Mouse (Mus musculus): ENCODE measurements around the gene Ttll5. TPM values are rescaled to one million over a fixed set of nuclear protein-coding genes. Genes with fewer than 3 reads are reported as not detected.

The Ttll5 gene
- polyA plus RNA-seq, 1 experiment from 2014 or later = 18.7 TPM

DNA sequence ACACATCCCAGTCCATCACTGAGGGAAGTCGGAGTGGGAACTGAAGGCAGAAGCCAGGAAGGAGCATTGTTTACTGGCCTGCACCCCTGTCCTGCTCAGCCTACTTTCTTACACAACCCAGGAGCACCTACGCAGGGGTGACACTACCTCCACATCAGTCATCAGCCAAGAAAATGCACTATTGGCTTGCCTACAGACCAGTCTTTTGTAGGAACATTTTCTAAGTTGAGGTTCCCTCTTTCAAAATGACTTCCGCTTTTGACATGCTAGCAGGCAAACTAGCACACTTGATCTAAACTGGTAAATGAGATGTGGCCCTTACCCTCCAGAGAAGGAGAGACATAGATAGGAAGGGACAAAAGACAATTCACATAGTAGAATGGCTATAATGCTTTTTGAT lies 60.6 kb downstream of the Ttll5 start:
- Histone ChIP-seq H3K9ac (ENCODE audit: low read length) (no peak overlapping the region), H3K27me3 (ENCODE audit: control insufficient read depth, insufficient read depth, low read length) (no peaks in the 10 kb centered on the region), H3K9me3 (ENCODE audit: control insufficient read depth, low read length) (no peaks in the 10 kb centered on the region), H3K36me3 (ENCODE audit: control insufficient read depth, insufficient read depth, low read length) (no peaks in the 10 kb centered on the region), H3K27ac (ENCODE audit: low read depth, low read length) (no peak overlapping the region), H3K4me2 (no peak overlapping the region), H3K4me3 (ENCODE audit: low read depth, low read length) (no peak overlapping the region), H3K4me1 (ENCODE audit: control insufficient read depth, insufficient read depth, low read length) (no peaks in the 10 kb centered on the region)
- ATAC-seq (ENCODE audit: low FRiP score) (no peak), DNase-seq (ENCODE audit: low spot score, missing footprints) (no peak)
- 90% methylated on average over 3 of the region's 3 CpGs for WGBS

DNA sequence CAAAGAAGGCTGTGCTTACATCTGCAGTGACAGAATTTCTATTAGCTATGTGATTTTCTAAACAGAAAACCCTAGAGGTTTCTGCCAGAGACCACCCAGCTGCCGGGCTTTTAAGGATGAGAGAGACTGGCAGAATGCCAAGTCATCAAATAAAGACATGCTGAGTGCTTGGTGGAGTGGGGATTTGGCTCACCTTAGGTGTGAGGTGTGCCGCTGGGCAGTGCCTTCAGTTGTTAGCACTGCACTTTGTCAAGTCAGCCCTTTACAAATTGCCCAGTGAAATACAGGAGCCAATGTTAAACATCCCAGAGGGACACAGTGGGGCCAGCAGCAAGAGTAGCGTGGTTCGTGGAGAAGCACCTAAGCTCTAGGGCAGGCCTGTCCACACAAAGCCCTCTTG lies 65.6 kb downstream of the Ttll5 start:
- Histone ChIP-seq H3K9ac (ENCODE audit: low read length) (no peak overlapping the region), H3K4me3 (ENCODE audit: low read depth, low read length) (no peak overlapping the region), H3K4me1 (ENCODE audit: control insufficient read depth, insufficient read depth, low read length) (no peaks in the 10 kb centered on the region), H3K27me3 (ENCODE audit: control insufficient read depth, insufficient read depth, low read length) (no peaks in the 10 kb centered on the region), H3K9me3 (ENCODE audit: control insufficient read depth, low read length) (no peaks in the 10 kb centered on the region), H3K27ac (ENCODE audit: low read depth, low read length) (no peak overlapping the region), H3K4me2 (no peak overlapping the region), H3K36me3 (ENCODE audit: control insufficient read depth, insufficient read depth, low read length) (no peaks in the 10 kb centered on the region)
- 87% methylated on average over 4 of the region's 4 CpGs for WGBS
- ATAC-seq (ENCODE audit: low FRiP score) = no peak
- DNase-seq (ENCODE audit: low spot score, missing footprints) = no peak

DNA sequence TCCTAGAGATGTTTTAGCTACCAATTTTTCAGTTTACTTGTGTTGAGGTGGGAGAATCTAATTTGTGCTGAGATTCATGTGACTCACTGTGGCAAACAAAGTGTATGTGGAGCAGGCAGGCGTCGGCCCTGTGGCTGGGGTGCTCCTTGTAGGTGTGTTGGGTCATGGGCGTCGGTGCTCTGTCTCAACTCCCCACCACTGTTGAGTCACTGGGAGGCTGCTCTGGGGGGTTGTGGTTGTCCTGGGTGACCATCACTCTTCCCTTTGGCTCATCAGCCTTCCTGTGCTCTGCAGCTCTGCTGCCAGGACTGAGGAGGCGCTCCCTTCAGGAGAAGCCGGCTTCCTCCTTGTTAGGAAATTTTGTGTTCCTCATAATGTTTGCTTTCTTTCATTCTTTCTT lies 79.5 kb downstream of the Ttll5 start:
- WGBS = 88% methylated on average over 6 of the region's 6 CpGs
- Histone ChIP-seq H3K4me1 (ENCODE audit: control insufficient read depth, insufficient read depth, low read length) (peaks cover 6% of the 10 kb centered on the region; the same call in 1 of the 2 replicates), H3K27ac (ENCODE audit: low read depth, low read length) (no peak overlapping the region), H3K4me3 (ENCODE audit: low read depth, low read length) (no peak overlapping the region), H3K36me3 (ENCODE audit: control insufficient read depth, insufficient read depth, low read length) (no peaks in the 10 kb centered on the region), H3K4me2 (no peak overlapping the region), H3K9ac (ENCODE audit: low read length) (no peak overlapping the region), H3K9me3 (ENCODE audit: control insufficient read depth, low read length) (no peaks in the 10 kb centered on the region), H3K27me3 (ENCODE audit: control insufficient read depth, insufficient read depth, low read length) (no peaks in the 10 kb centered on the region)
- DNase-seq (ENCODE audit: low spot score, missing footprints) (no peak), ATAC-seq (ENCODE audit: low FRiP score) (no peak)

DNA sequence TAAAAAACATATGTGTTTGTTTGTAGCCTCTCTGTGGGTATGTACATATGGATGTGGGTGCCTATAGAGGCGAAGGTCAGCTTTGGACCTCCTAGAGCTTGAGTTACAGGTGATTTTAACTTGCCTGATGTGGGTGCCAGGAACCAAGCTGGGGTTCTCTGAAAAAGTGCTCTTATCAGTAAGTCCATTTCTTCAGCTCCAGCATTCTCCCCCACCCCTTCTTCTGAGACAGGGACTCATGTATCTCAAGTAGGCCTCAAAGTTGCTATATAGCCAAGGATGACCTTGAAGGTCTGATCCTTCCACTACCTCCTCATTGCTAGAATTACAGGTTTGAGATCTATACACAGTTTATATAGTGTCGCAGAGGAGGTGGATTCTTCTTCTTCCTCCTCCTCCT lies 81.2 kb downstream of the Ttll5 start:
- H3K27ac ChIP-seq (ENCODE audit: low read depth, low read length) = no peak overlapping the region
- no peak overlapping the region for H3K4me3 ChIP-seq (ENCODE audit: low read depth, low read length)
- no peak overlapping the region for H3K4me2 ChIP-seq
- no peak for DNase-seq (ENCODE audit: low spot score, missing footprints)
- no peak overlapping the region for H3K9ac ChIP-seq (ENCODE audit: low read length)
- peaks cover 6% of the 10 kb centered on the region; the same call in 1 of the 2 replicates for H3K4me1 ChIP-seq (ENCODE audit: control insufficient read depth, insufficient read depth, low read length)
- WGBS = 87% methylated on average over 2 of the region's 2 CpGs
- H3K36me3 ChIP-seq (ENCODE audit: control insufficient read depth, insufficient read depth, low read length) = no peaks in the 10 kb centered on the region
- ATAC-seq (ENCODE audit: low FRiP score) = no peak
- H3K9me3 ChIP-seq (ENCODE audit: control insufficient read depth, low read length) = no peaks in the 10 kb centered on the region
- H3K27me3 ChIP-seq (ENCODE audit: control insufficient read depth, insufficient read depth, low read length) = no peaks in the 10 kb centered on the region

DNA sequence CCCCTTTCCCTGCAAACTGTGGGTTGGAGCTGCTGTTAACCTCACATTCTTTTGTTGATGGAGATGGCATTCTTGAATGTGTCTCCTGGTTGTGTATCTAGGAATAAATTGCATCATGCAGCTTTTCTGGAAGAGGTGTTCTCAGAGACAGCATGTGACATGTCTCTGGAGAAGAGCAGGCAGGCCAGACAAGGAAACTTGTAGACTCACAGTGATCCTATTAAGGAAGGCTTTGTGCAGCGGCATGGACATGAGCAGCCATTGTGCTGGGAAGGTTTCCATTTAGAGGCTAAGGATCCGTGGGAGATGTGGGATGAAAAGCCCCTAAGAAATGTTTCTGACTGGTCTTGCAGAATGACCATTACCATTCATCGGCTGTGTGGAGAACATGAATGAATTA lies 83.4 kb downstream of the Ttll5 start:
- H3K4me2 ChIP-seq = no peak overlapping the region
- WGBS = 27% methylated on average over 3 of the region's 3 CpGs
- no peaks in the 10 kb centered on the region for H3K27me3 ChIP-seq (ENCODE audit: control insufficient read depth, insufficient read depth, low read length)
- no peaks in the 10 kb centered on the region for H3K9me3 ChIP-seq (ENCODE audit: control insufficient read depth, low read length)
- no peak for ATAC-seq (ENCODE audit: low FRiP score)
- H3K9ac ChIP-seq (ENCODE audit: low read length) = no peak overlapping the region
- peak; percentile 88 for DNase-seq (ENCODE audit: low spot score, missing footprints)
- H3K36me3 ChIP-seq (ENCODE audit: control insufficient read depth, insufficient read depth, low read length) = no peaks in the 10 kb centered on the region
- H3K4me1 ChIP-seq (ENCODE audit: control insufficient read depth, insufficient read depth, low read length) = peaks cover 6% of the 10 kb centered on the region; the same call in 1 of the 2 replicates
- no peak overlapping the region for H3K27ac ChIP-seq (ENCODE audit: low read depth, low read length)
- no peak overlapping the region for H3K4me3 ChIP-seq (ENCODE audit: low read depth, low read length)

DNA sequence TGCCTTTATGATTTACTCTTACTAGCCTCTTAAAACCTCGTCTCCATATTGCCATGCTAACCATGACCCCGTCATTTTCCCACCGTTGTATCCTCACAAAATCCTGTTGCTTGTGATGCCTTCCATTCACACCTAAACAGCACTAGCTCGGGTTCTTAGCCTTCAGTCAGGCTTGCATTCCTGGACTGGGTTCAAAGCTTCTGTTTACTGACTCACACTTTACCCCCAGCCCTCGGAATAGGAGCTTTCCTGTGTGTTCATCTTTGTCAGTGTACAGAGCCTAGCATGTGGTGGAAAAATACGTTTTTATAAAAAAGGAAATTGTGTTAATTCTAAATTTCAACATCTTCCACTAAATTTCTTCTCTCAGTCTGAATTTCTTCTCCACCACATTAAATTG lies 86.4 kb downstream of the Ttll5 start:
- no peak for ATAC-seq (ENCODE audit: low FRiP score)
- 82% methylated on average over 6 of the region's 6 CpGs for WGBS

DNA sequence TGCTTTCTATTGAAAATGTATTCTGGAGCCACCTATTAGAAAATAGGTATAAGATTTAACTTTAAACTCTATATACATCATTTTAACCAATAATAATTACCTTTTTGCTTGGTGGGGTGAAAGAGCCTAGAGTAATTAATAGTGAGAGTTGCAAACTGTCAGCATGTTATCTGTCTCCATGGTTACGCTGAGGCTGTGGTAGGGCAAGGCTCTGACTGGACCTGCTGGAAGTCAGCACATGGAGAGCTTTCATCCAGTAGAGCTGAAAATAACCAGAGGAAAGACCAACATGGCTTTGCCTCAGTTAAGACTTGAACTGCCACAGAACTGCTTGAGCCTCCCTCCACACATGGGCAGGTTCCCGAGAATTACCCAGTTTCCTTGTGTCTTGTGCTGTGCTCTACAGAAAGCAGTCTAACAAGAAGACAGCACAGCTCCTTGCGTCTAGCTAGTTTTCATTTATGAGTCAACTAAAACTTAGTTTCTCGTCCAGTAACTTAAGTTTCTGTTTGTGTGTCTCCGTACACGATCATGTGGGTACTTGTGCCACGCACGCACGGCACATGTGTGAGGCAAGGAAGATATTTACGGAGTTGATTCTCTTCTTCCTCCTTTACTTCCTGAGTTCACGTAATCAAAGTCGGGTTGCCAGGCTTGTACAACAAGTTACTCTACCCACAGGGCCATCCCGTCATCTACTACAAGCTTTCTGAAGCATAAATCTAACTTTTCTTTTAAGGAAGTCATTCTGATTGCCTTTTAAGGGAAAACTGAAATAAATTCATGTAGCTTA lies 88.4 kb downstream of the Ttll5 start:
- Histone ChIP-seq H3K27ac (ENCODE audit: low read depth, low read length) (no peak overlapping the region), H3K4me3 (ENCODE audit: low read depth, low read length) (no peak overlapping the region), H3K4me1 (ENCODE audit: control insufficient read depth, insufficient read depth, low read length) (peaks cover 4% of the 10 kb centered on the region; the same call in 1 of the 2 replicates), H3K27me3 (ENCODE audit: control insufficient read depth, insufficient read depth, low read length) (no peaks in the 10 kb centered on the region), H3K4me2 (no peak overlapping the region), H3K36me3 (ENCODE audit: control insufficient read depth, insufficient read depth, low read length) (no peaks in the 10 kb centered on the region), H3K9ac (ENCODE audit: low read length) (no peak overlapping the region), H3K9me3 (ENCODE audit: control insufficient read depth, low read length) (no peaks in the 10 kb centered on the region)
- WGBS = 94% methylated on average over 13 of the region's 13 CpGs
- DNase-seq (ENCODE audit: low spot score, missing footprints) = no peak
- ATAC-seq (ENCODE audit: low FRiP score) = no peak

More for the DNA sequence above, 86.4 kb downstream of the Ttll5 start:
- Histone ChIP-seq H3K4me1 (ENCODE audit: control insufficient read depth, insufficient read depth, low read length) (peaks cover 6% of the 10 kb centered on the region; the same call in 1 of the 2 replicates), H3K4me2 (no peak overlapping the region), H3K4me3 (ENCODE audit: low read depth, low read length) (no peak overlapping the region), H3K27ac (ENCODE audit: low read depth, low read length) (no peak overlapping the region), H3K9ac (ENCODE audit: low read length) (no peak overlapping the region), H3K9me3 (ENCODE audit: control insufficient read depth, low read length) (no peaks in the 10 kb centered on the region), H3K36me3 (ENCODE audit: control insufficient read depth, insufficient read depth, low read length) (no peaks in the 10 kb centered on the region), H3K27me3 (ENCODE audit: control insufficient read depth, insufficient read depth, low read length) (no peaks in the 10 kb centered on the region)
- DNase-seq (ENCODE audit: low spot score, missing footprints) = no peak

DNA sequence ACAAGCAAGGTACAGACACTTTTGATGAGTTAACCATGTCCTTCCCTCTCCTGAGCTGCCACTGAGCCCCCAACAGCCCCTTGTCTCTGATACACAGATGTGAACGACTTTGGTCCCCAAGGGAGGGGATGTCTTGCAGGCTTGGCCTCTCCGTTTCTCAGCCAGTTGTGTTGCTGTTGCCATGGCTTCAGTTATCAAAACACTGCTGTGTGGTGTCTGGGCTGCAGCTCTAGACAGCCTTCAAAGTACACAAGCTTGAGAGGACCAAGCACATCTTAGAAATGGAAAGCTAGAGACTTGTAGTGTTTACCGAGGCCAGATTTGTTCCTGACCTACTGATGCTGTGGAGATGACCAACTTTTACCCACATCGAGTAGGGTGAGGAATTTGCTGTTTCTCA lies 102.4 kb downstream of the Ttll5 start:
- Histone ChIP-seq H3K27ac (ENCODE audit: low read depth, low read length) (no peak overlapping the region), H3K4me1 (ENCODE audit: control insufficient read depth, insufficient read depth, low read length) (no peaks in the 10 kb centered on the region), H3K4me3 (ENCODE audit: low read depth, low read length) (no peak overlapping the region), H3K27me3 (ENCODE audit: control insufficient read depth, insufficient read depth, low read length) (no peaks in the 10 kb centered on the region), H3K36me3 (ENCODE audit: control insufficient read depth, insufficient read depth, low read length) (no peaks in the 10 kb centered on the region), H3K9me3 (ENCODE audit: control insufficient read depth, low read length) (no peaks in the 10 kb centered on the region), H3K9ac (ENCODE audit: low read length) (no peak overlapping the region), H3K4me2 (no peak overlapping the region)
- 78% methylated on average over 4 of the region's 4 CpGs for WGBS
- no peak for DNase-seq (ENCODE audit: low spot score, missing footprints)
- ATAC-seq (ENCODE audit: low FRiP score) = no peak

DNA sequence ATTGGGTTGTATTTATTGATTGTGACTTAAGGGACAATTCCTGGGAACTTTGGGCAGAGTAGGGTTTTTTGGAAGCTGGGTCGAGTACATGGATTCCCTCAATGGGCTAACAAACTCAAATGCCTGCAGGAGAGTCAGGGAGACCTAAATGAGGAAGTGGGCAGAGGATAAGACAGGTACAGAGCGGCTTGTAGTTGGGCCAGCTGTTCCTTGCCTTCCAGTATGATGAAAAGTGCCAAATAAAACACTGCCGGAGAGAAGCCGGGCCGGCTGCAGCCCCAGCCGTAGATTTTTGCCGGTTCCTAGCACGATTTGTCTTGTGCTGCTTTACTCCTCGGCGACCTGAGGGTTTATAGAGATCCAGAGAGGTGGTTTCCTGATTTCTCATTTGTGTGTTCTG lies 104.1 kb downstream of the Ttll5 start:
- no peaks in the 10 kb centered on the region for H3K9me3 ChIP-seq (ENCODE audit: control insufficient read depth, low read length)
- no peaks in the 10 kb centered on the region; the same call in 1 of the 2 replicates for H3K36me3 ChIP-seq (ENCODE audit: control insufficient read depth, insufficient read depth, low read length)
- ATAC-seq (ENCODE audit: low FRiP score) = no peak
- WGBS = 95% methylated on average over 10 of the region's 10 CpGs
- no peak for DNase-seq (ENCODE audit: low spot score, missing footprints)
- H3K9ac ChIP-seq (ENCODE audit: low read length) = no peak overlapping the region
- no peaks in the 10 kb centered on the region for H3K4me1 ChIP-seq (ENCODE audit: control insufficient read depth, insufficient read depth, low read length)
- no peaks in the 10 kb centered on the region for H3K27me3 ChIP-seq (ENCODE audit: control insufficient read depth, insufficient read depth, low read length)
- no peak overlapping the region for H3K4me2 ChIP-seq
- H3K4me3 ChIP-seq (ENCODE audit: low read depth, low read length) = no peak overlapping the region
- no peak overlapping the region for H3K27ac ChIP-seq (ENCODE audit: low read depth, low read length)

All from midbrain, embryonic 11.5 days (tissue).